Comparison of ENCODE assay signal across 9 mouse cellular contexts in the genomic region with DNA sequence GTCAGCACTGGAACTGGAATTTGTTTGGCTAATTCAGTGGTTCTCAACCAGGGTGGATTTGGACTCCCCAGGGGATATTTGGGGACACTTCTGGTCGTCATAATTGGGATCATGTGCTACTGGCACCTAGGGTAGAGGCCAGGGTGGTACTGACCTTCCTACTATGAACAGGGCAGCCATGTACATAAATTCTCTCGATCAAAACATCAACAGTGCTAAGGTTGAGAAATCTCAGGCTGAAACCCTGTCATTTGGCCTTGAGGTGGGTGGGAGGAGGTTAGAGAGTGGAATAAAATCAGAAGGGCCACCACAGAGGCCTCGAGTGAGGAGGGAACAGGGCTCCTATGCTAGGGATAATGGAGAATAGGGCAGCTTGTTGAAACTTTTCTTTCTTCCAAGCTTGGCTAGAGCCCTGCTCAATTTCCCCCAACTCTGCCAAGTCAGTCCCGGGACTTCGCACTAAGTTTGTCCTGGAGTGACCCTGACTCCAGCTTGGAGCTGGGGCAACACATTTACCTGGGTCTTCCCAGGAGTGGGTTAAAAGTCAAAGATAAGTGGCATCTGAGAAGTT. TPM values are rescaled to one million over a fixed set of nuclear protein-coding genes. Genes with fewer than 3 reads are reported as not detected.
DNase-seq lines count a peak whose midpoint lies in the region; ATAC-seq and TF ChIP-seq lines count a peak whose summit lies in the region.
"Had no signal": no experiment of that assay in that cellular context is flagged by ENCODE, and none has a peak within 500 bp of the region (broad histone marks: within the 10 kb centered on the region; RNA-seq: fewer than 3 reads in every experiment).

No protein-coding gene starts in this region.

- TF ChIP-seq EP300 in lung, postnatal 0 days (IDR thresholded peaks at IDR 0.05) = no peak
- no peak for TF ChIP-seq EP300 in heart, postnatal 0 days (IDR thresholded peaks at IDR 0.05; ENCODE audit: low read depth)

- no peak overlapping the region for H3K9ac ChIP-seq in lung, postnatal 0 days (replicated peaks; ENCODE audit: low read depth)
- no peak overlapping the region for H3K9ac ChIP-seq in heart, postnatal 0 days (replicated peaks; ENCODE audit: low read depth, low read length)
- H3K9ac ChIP-seq in liver, embryonic 11.5 days (ENCODE audit: low read depth, low read length) = no peak overlapping the region; the same call in 1 of the 2 replicates
- no peak overlapping the region for H3K9ac ChIP-seq in hindbrain, embryonic 16.5 days (ENCODE audit: low read depth, low read length)

- 0 out of 2 replicates have a peak overlapping the region, but pooled peaks have one; percentile 8 for H3K4me2 ChIP-seq in lung, postnatal 0 days (replicated peaks; ENCODE audit: low read depth, low read length)
- peak overlapping the region; percentile 86; the same call in 1 of the 2 replicates for H3K4me2 ChIP-seq in heart, postnatal 0 days (ENCODE audit: low read depth, low read length)
- peak overlapping the region; percentile 94 for H3K4me2 ChIP-seq in liver, embryonic 11.5 days
- H3K4me2 ChIP-seq in hindbrain, embryonic 16.5 days (ENCODE audit: low read length) = no peak overlapping the region

- 61% methylated on average over 5 of the region's 5 CpGs for WGBS in lung, postnatal 0 days
- 79% methylated on average over 5 of the region's 5 CpGs for WGBS in embryonic facial prominence, embryonic 10.5 days
- 53% methylated on average over 5 of the region's 5 CpGs for WGBS in heart, postnatal 0 days
- 70% methylated on average over 5 of the region's 5 CpGs for WGBS in liver, embryonic 11.5 days
- WGBS in hindbrain, embryonic 16.5 days = 77% methylated on average over 5 of the region's 5 CpGs

- no peak for ATAC-seq in lung, postnatal 0 days
- no peak for ATAC-seq in heart, postnatal 0 days (ENCODE audit: insufficient read depth, low read depth)
- ATAC-seq in liver, embryonic 11.5 days (replicated peaks; ENCODE audit: low FRiP score) = no peak
- no peak for ATAC-seq in hindbrain, embryonic 16.5 days

- H3K4me3 ChIP-seq in lung, postnatal 0 days (ENCODE audit: low read depth, low read length) = no peak overlapping the region
- H3K4me3 ChIP-seq in embryonic facial prominence, embryonic 10.5 days = peak overlapping the region; percentile 76
- no peak overlapping the region for H3K4me3 ChIP-seq in heart, postnatal 0 days (ENCODE audit: low read depth, low read length)
- no peak overlapping the region for H3K4me3 ChIP-seq in liver, embryonic 11.5 days (ENCODE audit: low read depth, low read length)
- H3K4me3 ChIP-seq in hindbrain, embryonic 16.5 days (ENCODE audit: low read length) = no peak overlapping the region

- TF ChIP-seq CTCF in lung, postnatal 0 days (IDR thresholded peaks at IDR 0.05) = no peak
- TF ChIP-seq CTCF in heart, postnatal 0 days (IDR thresholded peaks at IDR 0.05; ENCODE audit: low read depth) = no peak

- no peaks in the 10 kb centered on the region for H3K9me3 ChIP-seq in lung, postnatal 0 days (ENCODE audit: low read length)
- H3K9me3 ChIP-seq in embryonic facial prominence, embryonic 10.5 days = no peaks in the 10 kb centered on the region
- H3K9me3 ChIP-seq in heart, postnatal 0 days (replicated peaks; ENCODE audit: control insufficient read depth, low read length) = no peaks in the 10 kb centered on the region
- H3K9me3 ChIP-seq in liver, embryonic 11.5 days (ENCODE audit: control insufficient read depth, low read length) = no peaks in the 10 kb centered on the region
- no peaks in the 10 kb centered on the region for H3K9me3 ChIP-seq in hindbrain, embryonic 16.5 days (ENCODE audit: control insufficient read depth, low read length)

- peak; percentile 30 for DNase-seq in lung, postnatal 0 days (ENCODE audit: low spot score)
- DNase-seq in lung, postnatal 14 days = no peak
- no peak for DNase-seq in embryonic facial prominence, embryonic 10.5 days (ENCODE audit: low spot score)
- DNase-seq in heart, postnatal 0 days (ENCODE audit: low spot score) = no peak
- no peak for DNase-seq in liver, embryonic 11.5 days (ENCODE audit: low spot score)
- DNase-seq in layer of hippocampus, postnatal 10 days (ENCODE audit: low spot score in 2 of 2) = no peak
- DNase-seq in ovary, postnatal 14 days (ENCODE audit: low spot score) = no peak

- H3K27ac ChIP-seq in lung, postnatal 0 days (ENCODE audit: low read length) = peak overlapping the region; percentile 98
- H3K27ac ChIP-seq in embryonic facial prominence, embryonic 10.5 days (replicated peaks) = peak overlapping the region; percentile 84
- H3K27ac ChIP-seq in heart, postnatal 0 days (ENCODE audit: low read depth) = peak overlapping the region; percentile 97
- H3K27ac ChIP-seq in liver, embryonic 11.5 days (ENCODE audit: low read depth, low read length) = peak overlapping the region; percentile 96
- no peak overlapping the region for H3K27ac ChIP-seq in hindbrain, embryonic 16.5 days (ENCODE audit: low read depth, low read length)

- no peaks in the 10 kb centered on the region for H3K36me3 ChIP-seq in lung, postnatal 0 days (ENCODE audit: insufficient read depth, low read length)
- no peaks in the 10 kb centered on the region for H3K36me3 ChIP-seq in embryonic facial prominence, embryonic 10.5 days (replicated peaks)
- H3K36me3 ChIP-seq in heart, postnatal 0 days (replicated peaks; ENCODE audit: control insufficient read depth, insufficient read depth, low read length) = peaks cover 9% of the 10 kb centered on the region; the same call in 1 of the 2 replicates
- H3K36me3 ChIP-seq in liver, embryonic 11.5 days (ENCODE audit: control insufficient read depth, insufficient read depth, low read length) = no peaks in the 10 kb centered on the region
- no peaks in the 10 kb centered on the region for H3K36me3 ChIP-seq in hindbrain, embryonic 16.5 days (ENCODE audit: control insufficient read depth, insufficient read depth, low read length)

- no peaks in the 10 kb centered on the region for H3K27me3 ChIP-seq in lung, postnatal 0 days (replicated peaks; ENCODE audit: insufficient read depth, low read length)
- no peaks in the 10 kb centered on the region for H3K27me3 ChIP-seq in embryonic facial prominence, embryonic 10.5 days (replicated peaks; ENCODE audit: low read depth, poor library complexity, severe bottlenecking)
- no peaks in the 10 kb centered on the region for H3K27me3 ChIP-seq in heart, postnatal 0 days (ENCODE audit: control insufficient read depth, insufficient read depth, low read length)
- no peaks in the 10 kb centered on the region for H3K27me3 ChIP-seq in liver, embryonic 11.5 days (replicated peaks; ENCODE audit: control insufficient read depth, insufficient read depth, low read length)
- no peaks in the 10 kb centered on the region for H3K27me3 ChIP-seq in hindbrain, embryonic 16.5 days (replicated peaks; ENCODE audit: control insufficient read depth, insufficient read depth, low read length)

- H3K4me1 ChIP-seq in lung, postnatal 0 days (ENCODE audit: insufficient read depth, low read depth, low read length) = peaks cover 14% of the 10 kb centered on the region; the same call in 1 of the 2 replicates
- H3K4me1 ChIP-seq in embryonic facial prominence, embryonic 10.5 days = peaks cover 47% of the 10 kb centered on the region
- H3K4me1 ChIP-seq in heart, postnatal 0 days (ENCODE audit: control insufficient read depth, insufficient read depth) = peaks cover 32% of the 10 kb centered on the region
- peaks cover 52% of the 10 kb centered on the region for H3K4me1 ChIP-seq in liver, embryonic 11.5 days (replicated peaks; ENCODE audit: control insufficient read depth, insufficient read depth, low read length)
- peaks cover 30% of the 10 kb centered on the region for H3K4me1 ChIP-seq in hindbrain, embryonic 16.5 days (ENCODE audit: control insufficient read depth, insufficient read depth, low read depth, low read length)

RNA-seq across cellular contexts. Expression of gene Tlcd2, which starts 2.3 kb away (rescaled TPM):
- polyA plus RNA-seq in lung, postnatal 0 days (2015; fragmentation: Nextera tagmentation; extraction: Ambion mirVana) = 6.1 and 8.7 TPM in 2 replicates
- 11.1 and 12.7 TPM in 2 replicates for polyA plus RNA-seq in embryonic facial prominence, embryonic 10.5 days (2016; fragmentation: Nextera tagmentation; extraction: Ambion mirVana)
- total RNA-seq in heart, postnatal 0 days (2014; rRNA removed; ENCODE audit: low replicate concordance) = 9.2 and 25.3 TPM in 2 replicates
- polyA plus RNA-seq in heart, postnatal 0 days (2015; fragmentation: Nextera tagmentation; extraction: Ambion mirVana) = 14.2 and 16.9 TPM in 2 replicates
- 29.8 and 33.0 TPM in 2 replicates for polyA plus RNA-seq in liver, embryonic 11.5 days (2014; fragmentation: Nextera tagmentation; extraction: Ambion mirVana)
- under 1 TPM; 0.31 to 0.73 TPM for total RNA-seq in layer of hippocampus, postnatal 10 days (2021)
- 2.0 and 2.9 TPM in 2 replicates for polyA plus RNA-seq in hindbrain, embryonic 16.5 days (2015; fragmentation: Nextera tagmentation; extraction: Ambion mirVana)

RNA-seq across cellular contexts. Expression of gene Wdr81, which starts 4.7 kb away (rescaled TPM):
- 5.9 and 7.2 TPM in 2 replicates for polyA plus RNA-seq in lung, postnatal 0 days (2015; fragmentation: Nextera tagmentation; extraction: Ambion mirVana)
- polyA plus RNA-seq in embryonic facial prominence, embryonic 10.5 days (2016; fragmentation: Nextera tagmentation; extraction: Ambion mirVana) = 6.0 and 6.8 TPM in 2 replicates
- total RNA-seq in heart, postnatal 0 days (2014; rRNA removed; ENCODE audit: low replicate concordance) = 11.8 and 12.0 TPM in 2 replicates
- polyA plus RNA-seq in heart, postnatal 0 days (2015; fragmentation: Nextera tagmentation; extraction: Ambion mirVana) = 2.0 and 2.2 TPM in 2 replicates
- polyA plus RNA-seq in liver, embryonic 11.5 days (2014; fragmentation: Nextera tagmentation; extraction: Ambion mirVana) = 21.8 and 21.9 TPM in 2 replicates
- 10 to 100 TPM; 18.7 to 18.9 TPM for total RNA-seq in layer of hippocampus, postnatal 10 days (2021)
- 6.1 and 8.1 TPM in 2 replicates for polyA plus RNA-seq in hindbrain, embryonic 16.5 days (2015; fragmentation: Nextera tagmentation; extraction: Ambion mirVana)

RNA-seq across cellular contexts. Expression of gene Serpinf2, which starts 19.8 kb away (rescaled TPM):
- polyA plus RNA-seq in lung, postnatal 0 days (2015; fragmentation: Nextera tagmentation; extraction: Ambion mirVana) = 0.14 and 0.19 TPM in 2 replicates
- polyA plus RNA-seq in embryonic facial prominence, embryonic 10.5 days (2016; fragmentation: Nextera tagmentation; extraction: Ambion mirVana) = not detected in 2 replicates
- total RNA-seq in heart, postnatal 0 days (2014; rRNA removed; ENCODE audit: low replicate concordance) = 1.2 and 2.4 TPM in 2 replicates
- not detected in 2 replicates for polyA plus RNA-seq in heart, postnatal 0 days (2015; fragmentation: Nextera tagmentation; extraction: Ambion mirVana)
- 321 and 377 TPM in 2 replicates for polyA plus RNA-seq in liver, embryonic 11.5 days (2014; fragmentation: Nextera tagmentation; extraction: Ambion mirVana)
- under 1 TPM; 0.49 to 0.64 TPM for total RNA-seq in layer of hippocampus, postnatal 10 days (2021)
- 0.06 TPM in 1 of 2 replicates, not detected in the other for polyA plus RNA-seq in hindbrain, embryonic 16.5 days (2015; fragmentation: Nextera tagmentation; extraction: Ambion mirVana)
- total RNA-seq: adrenal gland, adult 18-20 months had no signal

RNA-seq across cellular contexts. Expression of gene Prpf8, which starts 27.4 kb away (rescaled TPM):
- polyA plus RNA-seq in lung, postnatal 0 days (2015; fragmentation: Nextera tagmentation; extraction: Ambion mirVana) = 19.7 and 22.5 TPM in 2 replicates
- polyA plus RNA-seq in embryonic facial prominence, embryonic 10.5 days (2016; fragmentation: Nextera tagmentation; extraction: Ambion mirVana) = 74.0 and 76.5 TPM in 2 replicates
- total RNA-seq in heart, postnatal 0 days (2014; rRNA removed; ENCODE audit: low replicate concordance) = 73.8 and 79.8 TPM in 2 replicates
- 15.2 and 17.0 TPM in 2 replicates for polyA plus RNA-seq in heart, postnatal 0 days (2015; fragmentation: Nextera tagmentation; extraction: Ambion mirVana)
- 105 and 119 TPM in 2 replicates for polyA plus RNA-seq in liver, embryonic 11.5 days (2014; fragmentation: Nextera tagmentation; extraction: Ambion mirVana)
- 100 to 1,000 TPM; 113 to 123 TPM for total RNA-seq in layer of hippocampus, postnatal 10 days (2021)
- 38.8 and 41.9 TPM in 2 replicates for polyA plus RNA-seq in hindbrain, embryonic 16.5 days (2015; fragmentation: Nextera tagmentation; extraction: Ambion mirVana)

RNA-seq across cellular contexts. Expression of gene Serpinf1, which starts 36.7 kb away (rescaled TPM):
- 58.0 and 64.2 TPM in 2 replicates for polyA plus RNA-seq in lung, postnatal 0 days (2015; fragmentation: Nextera tagmentation; extraction: Ambion mirVana)
- 211 and 216 TPM in 2 replicates for polyA plus RNA-seq in embryonic facial prominence, embryonic 10.5 days (2016; fragmentation: Nextera tagmentation; extraction: Ambion mirVana)
- 27.3 and 112 TPM in 2 replicates for total RNA-seq in heart, postnatal 0 days (2014; rRNA removed; ENCODE audit: low replicate concordance)
- 20.4 and 24.4 TPM in 2 replicates for polyA plus RNA-seq in heart, postnatal 0 days (2015; fragmentation: Nextera tagmentation; extraction: Ambion mirVana)
- 217 and 224 TPM in 2 replicates for polyA plus RNA-seq in liver, embryonic 11.5 days (2014; fragmentation: Nextera tagmentation; extraction: Ambion mirVana)
- 10 to 100 TPM; 30.8 to 38.9 TPM for total RNA-seq in layer of hippocampus, postnatal 10 days (2021)
- 45.4 and 53.2 TPM in 2 replicates for polyA plus RNA-seq in hindbrain, embryonic 16.5 days (2015; fragmentation: Nextera tagmentation; extraction: Ambion mirVana)

Comparison
In these comparisons a context has a peak if more than half of its experiments do, and no peak if none do; other contexts are left out.
1. RNA of gene Serpinf2, which starts 19.8 kb away (polyA plus RNA-seq): 321 to 377 TPM in liver, embryonic 11.5 days; 0.14 to 0.19 TPM in lung, postnatal 0 days, 0.06 TPM in hindbrain, embryonic 16.5 days, not detected in heart, postnatal 0 days and not detected in embryonic facial prominence, embryonic 10.5 days; every median in the first group is over 100 times any median in the second.